Mouse (Mus musculus) erythroblast, embryonic 14.5 days (primary cell): Measurements from ENCODE around the gene Tmem223. TPM values are rescaled to one million over a fixed set of nuclear protein-coding genes. Genes with fewer than 3 reads are reported as not detected.

Source experiments
- H3K27me3 ChIP-seq: 2 replicates; pipeline ENCODE4 v1.6.1; 2012; ENCODE audit warnings: inconsistent platforms; ENCODE audit not compliant: control insufficient read depth
- H3K36me3 ChIP-seq: 2 replicates; pipeline ENCODE4 v1.6.1; 2012; ENCODE audit warnings: mild to moderate bottlenecking, inconsistent platforms; ENCODE audit not compliant: control insufficient read depth
- H3K4me1 ChIP-seq: 2 replicates; pipeline ENCODE4 v1.6.1; 2012; ENCODE audit warnings: inconsistent platforms; ENCODE audit not compliant: control insufficient read depth
- H3K4me3 ChIP-seq: replicated peaks from 2 replicates; pipeline ENCODE3; 2012; ENCODE audit warnings: moderate library complexity, mild to moderate bottlenecking, inconsistent platforms
- H3K9me3 ChIP-seq: 2 replicates; pipeline ENCODE4 v1.6.1; 2012; ENCODE audit warnings: low read length, inconsistent platforms, mixed read lengths; ENCODE audit not compliant: control insufficient read depth
- GATA1 ChIP-seq: IDR thresholded peaks from 2 replicates; pipeline ENCODE4 v1.6.1; 2012; ENCODE audit warnings: low read length, inconsistent platforms, mixed read lengths
- TAL1 ChIP-seq: IDR thresholded peaks from 3 replicates; pipeline ENCODE4 v1.6.1; 2012; ENCODE audit warnings: low read length, inconsistent platforms, mixed read lengths
- polyA plus RNA-seq: library from polyadenylated mRNA; stranded (reverse); fragments of >175 nt; gene quantifications from 2 replicates; pipeline ENCODE4 v1.2.3, GENCODE M21; 2012

Gene Tmem223
- polyA plus RNA-seq, 1 experiment = 4.9 TPM

- H3K27me3 ChIP-seq = peaks cover 3% of the 10 kb centered on the region; the same call in 1 of the 2 replicates
- no peak overlapping the region for H3K4me3 ChIP-seq
- H3K4me1 ChIP-seq = peaks cover 13% of the 10 kb centered on the region
- peaks cover 15% of the 10 kb centered on the region for H3K9me3 ChIP-seq
- peaks cover 82% of the 10 kb centered on the region for H3K36me3 ChIP-seq
- no peak for TF ChIP-seq TAL1
- no peak for TF ChIP-seq GATA1
These were observed 7.5 kb upstream of the Tmem223 start for GRCm38 (mm10) chr19:8763276-8763675.

GRCm38 (mm10) chr19:8765562-8765961 lies 5.2 kb upstream of the Tmem223 start:
- H3K36me3 ChIP-seq = peaks cover 97% of the 10 kb centered on the region
- no peak overlapping the region for H3K4me3 ChIP-seq
- peaks cover 15% of the 10 kb centered on the region for H3K9me3 ChIP-seq
- H3K27me3 ChIP-seq = peaks cover 3% of the 10 kb centered on the region; the same call in 1 of the 2 replicates
- H3K4me1 ChIP-seq = peaks cover 6% of the 10 kb centered on the region
- TF ChIP-seq GATA1 = no peak
- no peak for TF ChIP-seq TAL1

GRCm38 (mm10) chr19:8772996-8773395 lies 2.2 kb downstream of the Tmem223 start:
- Histone ChIP-seq H3K4me1 (peaks cover 55% of the 10 kb centered on the region), H3K36me3 (peaks cover 78% of the 10 kb centered on the region), H3K4me3 (peak overlapping the region; percentile 91), H3K27me3 (no peaks in the 10 kb centered on the region), H3K9me3 (no peaks in the 10 kb centered on the region)
- TF ChIP-seq GATA1 (no peak; the same call in 1 of the 2 replicates), TAL1 (0 out of 3 replicates have a peak, but pooled peaks have one; percentile 16)

- Histone ChIP-seq H3K4me3 (peak overlapping the region; percentile 91), H3K4me1 (peaks cover 55% of the 10 kb centered on the region), H3K36me3 (peaks cover 78% of the 10 kb centered on the region), H3K9me3 (no peaks in the 10 kb centered on the region), H3K27me3 (no peaks in the 10 kb centered on the region)
- no peak for TF ChIP-seq TAL1
- no peak for TF ChIP-seq GATA1
These were observed 2.6 kb downstream of the Tmem223 start for GRCm38 (mm10) chr19:8773409-8773808.

- Histone ChIP-seq H3K36me3 (peaks cover 75% of the 10 kb centered on the region), H3K27me3 (no peaks in the 10 kb centered on the region), H3K4me3 (peak within 1 kb of the TSS; percentile 91), H3K9me3 (no peaks in the 10 kb centered on the region), H3K4me1 (peaks cover 55% of the 10 kb centered on the region)
- TF ChIP-seq TAL1 = no peak
- TF ChIP-seq GATA1 = no peak
These were observed 3.5 kb downstream of the Tmem223 start, which contains the start of gene Tmem179b for GRCm38 (mm10) chr19:8774086-8774835. Tmem179b (minus strand) TSS chr19:8774467.

- Histone ChIP-seq H3K27me3 (no peaks in the 10 kb centered on the region), H3K36me3 (peaks cover 73% of the 10 kb centered on the region), H3K4me3 (peak overlapping the region; percentile 91), H3K9me3 (no peaks in the 10 kb centered on the region), H3K4me1 (peaks cover 55% of the 10 kb centered on the region)
- no peak for TF ChIP-seq GATA1
- no peak for TF ChIP-seq TAL1
These were observed 4.2 kb downstream of the Tmem223 start for GRCm38 (mm10) chr19:8774951-8775421.

- peak within 1 kb of the TSS; percentile 91 for H3K4me3 ChIP-seq
- no peaks in the 10 kb centered on the region for H3K9me3 ChIP-seq
- peaks cover 39% of the 10 kb centered on the region for H3K36me3 ChIP-seq
- H3K4me1 ChIP-seq = peaks cover 26% of the 10 kb centered on the region
- no peaks in the 10 kb centered on the region for H3K27me3 ChIP-seq
- TF ChIP-seq GATA1 (no peak), TAL1 (no peak)
These were observed 15.4 kb downstream of the Tmem223 start, which contains the start of gene Taf6l for GRCm38 (mm10) chr19:8786008-8786781. Taf6l (minus strand) TSS chr19:8786417.

GRCm38 (mm10) chr19:8788521-8788920 lies 17.7 kb downstream of the Tmem223 start:
- peak; percentile 21; the same call in 1 of the 3 replicates for TF ChIP-seq TAL1
- no peak for TF ChIP-seq GATA1
- H3K9me3 ChIP-seq = peaks cover 6% of the 10 kb centered on the region
- peaks cover 34% of the 10 kb centered on the region for H3K36me3 ChIP-seq
- no peak overlapping the region for H3K4me3 ChIP-seq
- H3K4me1 ChIP-seq = peaks cover 31% of the 10 kb centered on the region
- H3K27me3 ChIP-seq = no peaks in the 10 kb centered on the region

GRCm38 (mm10) chr19:8789171-8789570 lies 18.4 kb downstream of the Tmem223 start:
- Histone ChIP-seq H3K9me3 (peaks cover 6% of the 10 kb centered on the region), H3K36me3 (peaks cover 34% of the 10 kb centered on the region), H3K4me3 (no peak overlapping the region), H3K4me1 (peaks cover 29% of the 10 kb centered on the region), H3K27me3 (no peaks in the 10 kb centered on the region)
- no peak for TF ChIP-seq GATA1
- TF ChIP-seq TAL1 = no peak
